Mouse (Mus musculus) thymus, adult 2 months (tissue): ENCODE measurements around the gene Osbpl10.

Experiments
- CTCF ChIP-seq: fragments of 200-500 bp; IDR thresholded peaks from 2 replicates; pipeline ENCODE4 v1.5.1; 2012; ENCODE audit warnings: mild to moderate bottlenecking, control low read depth, low read length, moderate library complexity, borderline replicate concordance; ENCODE audit not compliant: control insufficient read depth, poor library complexity, insufficient read depth; ENCODE audit errors: extremely low read depth
- POLR2A ChIP-seq: fragments of 200-500 bp; IDR thresholded peaks from 2 replicates; pipeline ENCODE4 v1.6.1; 2012; ENCODE audit warnings: mild to moderate bottlenecking, low read length, control low read depth, moderate library complexity; ENCODE audit not compliant: control insufficient read depth, poor library complexity, insufficient read depth; ENCODE audit errors: extremely low read depth

DNA sequence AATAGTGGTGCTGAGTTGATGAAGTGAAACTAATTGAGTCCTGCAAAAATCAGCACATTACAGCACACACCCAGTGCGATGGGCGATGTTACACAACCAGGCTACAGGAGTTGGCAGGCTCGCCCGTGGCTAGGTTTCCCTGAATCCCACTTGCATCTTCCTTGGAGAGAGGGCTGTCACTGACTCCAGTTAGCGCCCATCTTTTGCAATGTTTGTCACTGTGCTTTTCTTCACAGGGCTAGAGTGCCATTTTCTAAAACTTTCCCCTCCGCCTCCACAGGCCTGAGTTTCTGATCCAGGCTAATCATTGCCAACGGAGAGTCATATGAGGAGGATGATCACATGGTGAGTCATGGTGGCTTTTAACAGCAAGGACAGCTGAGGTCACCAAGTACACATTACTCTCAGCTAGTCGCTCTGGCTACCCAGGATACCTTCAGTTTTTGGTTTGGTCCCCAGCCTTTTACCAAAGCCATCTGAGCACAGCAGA lies 258.0 kb downstream of the Osbpl10 start:
- no peak for TF ChIP-seq POLR2A
- no peak for TF ChIP-seq CTCF
